Mouse (Mus musculus) erythroblast, embryonic 14.5 days (primary cell): ENCODE results near the gene Rara.

Experiments
- GATA1 ChIP-seq: IDR thresholded peaks from 2 replicates; pipeline ENCODE4 v1.6.1; 2012; ENCODE audit warnings: low read length, inconsistent platforms, mixed read lengths
- TAL1 ChIP-seq: IDR thresholded peaks from 3 replicates; pipeline ENCODE4 v1.6.1; 2012; ENCODE audit warnings: low read length, inconsistent platforms, mixed read lengths

DNA sequence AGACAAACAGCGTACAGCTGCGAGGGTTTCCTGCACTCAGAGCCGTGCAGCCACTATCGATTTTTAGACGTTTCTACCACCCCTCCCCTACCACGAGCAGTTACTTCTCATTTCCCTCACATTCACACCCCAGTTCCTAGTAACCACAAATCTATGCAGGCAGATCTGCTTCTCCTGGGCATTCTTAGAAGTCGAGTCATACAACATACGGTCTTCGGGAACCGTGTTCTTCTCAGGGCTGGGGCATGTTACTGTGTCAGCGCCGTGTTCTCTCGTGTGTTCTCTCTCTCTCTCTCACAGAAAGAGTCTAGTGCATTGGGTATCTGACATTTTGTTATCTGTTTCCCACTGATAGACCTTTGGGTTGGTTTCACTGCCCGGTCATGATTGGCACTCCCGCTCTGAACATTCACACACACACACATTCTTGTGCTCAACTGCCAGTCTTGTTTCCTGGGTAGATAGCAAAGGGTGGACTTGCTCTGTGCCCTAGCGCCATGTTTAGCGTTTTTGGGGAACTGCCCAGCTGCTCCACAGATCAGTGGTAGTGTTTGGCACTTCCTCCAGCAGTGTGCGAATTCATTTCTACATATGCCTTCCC is 20.5 kb downstream of the Rara start:
- no peak for TF ChIP-seq GATA1
- no peak for TF ChIP-seq TAL1
